Comparison of ENCODE assay signal across 17 mouse cellular contexts in the genomic region with DNA sequence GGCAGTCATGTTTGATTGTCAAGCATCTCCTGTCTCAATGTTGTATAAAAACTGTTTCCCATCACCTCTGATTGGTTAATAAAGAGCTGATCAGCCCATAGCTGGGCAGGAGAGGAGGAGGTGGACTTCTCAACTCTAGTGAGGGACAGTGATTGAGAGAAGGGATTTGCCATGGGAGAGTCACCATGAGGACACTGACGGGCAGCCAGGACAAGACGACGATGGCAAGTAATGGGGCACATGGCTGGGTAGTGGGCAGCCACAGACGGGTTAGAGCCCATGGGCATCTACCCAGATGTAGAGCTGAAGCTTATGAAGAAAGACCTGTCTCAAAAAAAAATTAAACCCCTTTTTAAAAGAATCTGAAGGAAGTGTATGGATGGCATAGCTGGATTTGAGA.
"Had no signal": no experiment of that assay in that cellular context is flagged by ENCODE, and none has a peak within 500 bp of the region (broad histone marks: within the 10 kb centered on the region; RNA-seq: fewer than 3 reads in every experiment).

No protein-coding gene starts in this region.

- H3K9me3 ChIP-seq: limb, embryonic 12.5 days; limb, embryonic 15.5 days; liver, embryonic 12.5 days; liver, embryonic 15.5 days; midbrain, embryonic 10.5 days; midbrain, embryonic 13.5 days had no signal

- H3K36me3 ChIP-seq: liver, embryonic 15.5 days; midbrain, embryonic 10.5 days; midbrain, embryonic 13.5 days had no signal

- DNase-seq: kidney, adult 2 months; kidney, postnatal 10 days; kidney, postnatal 36 days; layer of hippocampus, postnatal 36 days; lung, adult 2 months; lung, postnatal 14 days; lung, postnatal 4 days; thymus, postnatal 25 days had no signal

- H3K4me3 ChIP-seq: left cerebral cortex, adult 2 months; limb, embryonic 12.5 days; limb, embryonic 15.5 days; liver, embryonic 12.5 days; liver, embryonic 15.5 days; midbrain, embryonic 10.5 days; midbrain, embryonic 13.5 days had no signal

- ATAC-seq: intestine, postnatal 0 days; liver, embryonic 12.5 days; midbrain, embryonic 13.5 days; midbrain, embryonic 16.5 days had no signal

- H3K27ac ChIP-seq: left cerebral cortex, adult 2 months; limb, embryonic 12.5 days; limb, embryonic 15.5 days; liver, embryonic 12.5 days; liver, embryonic 15.5 days; midbrain, embryonic 10.5 days; midbrain, embryonic 13.5 days had no signal
